Mouse (Mus musculus) splenic B cell, adult 2 months (primary cell): ENCODE data around the gene Phactr4.

ENCODE experiments used
- DNase-seq: peaks from one replicate; pipeline ENCODE4 v3.0.0-alpha.2; 2011; ENCODE audit warnings: low read depth, low spot score
- H3K27me3 ChIP-seq: 2 replicates; pipeline ENCODE4 v1.6.1; 2012; ENCODE audit warnings: mild to moderate bottlenecking, low read length, moderate library complexity, mixed read lengths; ENCODE audit not compliant: control insufficient read depth, poor library complexity, insufficient read depth, severe bottlenecking
- H3K36me3 ChIP-seq: 2 replicates; pipeline ENCODE4 v1.6.1; 2012; ENCODE audit warnings: mild to moderate bottlenecking, low read length, moderate library complexity, mixed read lengths; ENCODE audit not compliant: control insufficient read depth, poor library complexity, insufficient read depth, severe bottlenecking

Phactr4 gene

DNA sequence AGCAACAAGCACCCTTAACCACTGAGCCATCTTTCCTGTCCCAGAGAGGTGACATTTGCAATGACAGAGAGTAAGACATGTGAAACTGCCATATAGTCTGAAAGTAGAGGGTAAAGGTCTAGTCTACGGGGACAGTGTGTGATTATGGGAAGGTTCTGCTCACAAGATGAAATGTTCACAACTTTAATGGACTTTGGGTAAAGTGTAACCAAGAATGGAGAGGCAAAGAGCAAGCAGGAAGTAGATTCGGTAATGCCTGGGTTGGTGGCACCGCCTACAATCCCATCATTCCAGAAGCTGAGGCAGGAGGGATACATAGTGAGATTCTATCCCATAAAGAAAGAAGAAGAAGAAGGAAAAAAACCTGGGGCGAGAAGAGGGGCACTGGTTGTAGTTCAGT is 76.0 kb downstream of the Phactr4 start:
- no peak for DNase-seq
- H3K36me3 ChIP-seq: peaks cover 3% of the 10 kb centered on the region; the same call in 1 of the 2 replicates
- no peaks in the 10 kb centered on the region for H3K27me3 ChIP-seq

DNA sequence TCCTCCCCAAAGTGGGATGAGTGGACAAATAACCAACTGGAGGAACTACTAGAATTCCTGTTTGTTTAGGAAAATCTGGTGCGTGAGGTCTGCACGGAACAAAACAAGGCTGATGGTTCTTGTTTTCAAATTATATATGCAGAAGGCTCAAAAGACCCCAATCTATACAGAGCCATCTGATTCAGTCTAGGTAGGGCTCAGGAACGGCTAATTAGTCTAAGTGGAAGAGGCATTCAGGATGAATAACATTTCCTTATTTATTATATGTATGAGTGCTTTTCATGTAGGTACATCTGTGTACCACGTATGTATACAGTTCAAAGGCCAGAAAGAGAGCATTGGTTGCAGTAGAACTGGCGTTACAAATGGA is 76.5 kb downstream of the Phactr4 start:
- DNase-seq: no peak
- Histone ChIP-seq H3K27me3 (no peaks in the 10 kb centered on the region), H3K36me3 (peaks cover 3% of the 10 kb centered on the region; the same call in 1 of the 2 replicates)

DNA sequence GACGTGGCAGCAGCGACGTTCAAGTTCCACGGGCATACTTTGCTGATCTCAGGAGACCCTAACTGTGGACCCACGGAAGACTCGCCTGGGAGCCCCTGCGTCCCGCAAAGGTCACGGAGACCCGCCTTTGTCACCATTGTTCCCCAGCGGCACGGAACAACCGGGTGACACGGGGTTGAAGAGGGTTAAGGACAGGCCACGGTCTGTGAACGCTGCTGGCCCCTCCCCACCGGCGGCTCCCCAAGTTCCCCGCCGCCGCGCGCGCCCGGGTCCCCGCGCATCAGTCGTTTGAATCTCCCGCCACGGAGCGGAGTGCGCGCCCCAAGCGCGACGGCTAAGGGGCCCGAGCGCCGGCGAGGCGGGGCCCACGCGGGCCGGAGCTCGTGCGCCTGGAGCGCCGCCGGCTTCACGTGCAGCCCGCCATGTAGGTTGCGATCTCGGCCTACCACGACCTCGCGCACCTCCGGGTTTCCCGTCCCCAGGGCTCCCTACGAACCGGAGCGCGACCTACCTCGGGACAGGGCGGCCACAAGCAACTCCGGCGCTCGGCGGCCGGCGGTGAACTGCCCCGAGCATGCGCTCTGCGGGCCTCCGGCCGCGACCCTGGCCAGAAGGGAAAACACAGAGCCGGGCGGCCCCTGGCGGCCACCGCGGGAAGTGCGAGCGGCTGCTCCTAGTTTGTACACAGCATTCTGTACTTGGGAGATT is 77.0 kb downstream of the Phactr4 start:
- peak; percentile 92 for DNase-seq
- Histone ChIP-seq H3K27me3 (no peaks in the 10 kb centered on the region), H3K36me3 (no peaks in the 10 kb centered on the region)

DNA sequence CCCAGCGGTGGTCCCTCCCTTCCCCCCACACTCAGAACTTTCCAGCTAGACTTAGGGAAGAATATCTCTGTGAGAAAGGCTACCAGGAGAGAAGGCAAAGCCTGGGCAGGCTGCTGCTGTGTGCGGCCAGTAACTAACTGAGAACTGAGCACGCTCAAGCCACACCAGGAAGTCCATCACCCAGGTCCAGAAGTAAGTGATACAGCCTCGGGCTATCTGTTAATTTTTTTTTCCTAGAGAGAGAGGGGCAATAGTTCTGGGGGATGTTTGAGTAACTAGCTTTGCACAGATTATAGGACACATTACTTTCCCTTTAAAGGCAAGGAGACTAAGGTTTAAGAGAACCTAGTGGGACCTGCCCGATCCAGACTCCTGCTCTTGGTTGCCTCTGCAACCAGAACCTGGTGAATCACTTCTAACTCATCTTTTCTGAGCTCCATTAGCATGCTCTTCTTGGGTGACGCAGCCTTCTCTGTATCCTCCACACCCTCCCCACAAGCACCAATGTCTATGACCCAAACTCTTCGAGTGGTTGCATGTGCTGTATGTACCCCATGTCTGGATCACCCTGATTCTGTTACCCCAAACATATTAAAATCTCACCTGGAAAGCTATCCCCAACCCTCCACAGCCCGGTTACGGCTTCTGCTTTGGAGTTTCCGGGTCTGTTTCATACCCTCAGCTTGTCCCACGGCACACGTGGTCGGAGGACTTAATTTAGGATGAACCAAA is 77.7 kb downstream of the Phactr4 start:
- H3K36me3 ChIP-seq: no peaks in the 10 kb centered on the region
- DNase-seq: peak; percentile 20
- no peaks in the 10 kb centered on the region for H3K27me3 ChIP-seq

DNA sequence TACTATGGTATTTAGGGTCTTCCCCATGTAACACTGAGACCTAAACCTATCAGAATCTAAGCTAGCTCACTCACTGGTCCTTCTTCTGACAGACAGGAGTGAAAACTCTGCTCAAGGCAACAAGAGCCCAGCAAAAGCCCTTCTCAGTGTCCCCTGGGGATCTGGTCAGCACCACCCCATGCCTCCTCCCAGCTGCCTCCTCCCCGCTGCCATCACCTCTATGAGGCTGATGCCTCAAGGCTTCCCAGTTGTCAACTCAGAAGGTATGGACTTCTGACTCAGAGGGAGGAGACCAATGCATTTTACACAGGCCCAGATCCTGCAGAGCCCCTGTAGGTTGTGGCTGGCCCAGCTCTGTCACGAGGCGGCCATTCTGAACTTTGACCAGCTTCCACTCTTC is 80.8 kb downstream of the Phactr4 start:
- H3K36me3 ChIP-seq: no peaks in the 10 kb centered on the region
- DNase-seq: no peak
- no peaks in the 10 kb centered on the region for H3K27me3 ChIP-seq

DNA sequence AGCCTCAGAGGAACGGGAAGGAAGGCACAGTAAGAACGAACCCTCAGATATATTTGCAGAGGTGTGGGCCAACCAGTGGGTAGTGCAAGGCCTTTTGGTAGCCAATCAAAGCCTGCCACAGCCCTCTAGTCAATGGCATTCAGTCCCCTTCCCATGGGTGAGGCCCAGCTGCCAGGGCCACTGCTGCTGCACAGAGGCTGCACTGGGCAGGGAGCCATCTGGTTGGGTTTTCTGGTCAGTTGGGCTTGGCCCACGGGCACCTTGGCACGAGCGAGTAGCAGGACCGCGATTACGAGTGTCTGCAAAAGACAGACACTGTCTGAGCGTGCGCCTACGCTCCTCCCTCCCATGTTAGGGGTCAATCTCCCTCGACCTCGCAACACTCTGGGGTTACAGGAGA is 83.3 kb downstream of the Phactr4 start:
- DNase-seq: no peak
- H3K36me3 ChIP-seq: no peaks in the 10 kb centered on the region; the same call in 1 of the 2 replicates
- no peaks in the 10 kb centered on the region for H3K27me3 ChIP-seq

DNA sequence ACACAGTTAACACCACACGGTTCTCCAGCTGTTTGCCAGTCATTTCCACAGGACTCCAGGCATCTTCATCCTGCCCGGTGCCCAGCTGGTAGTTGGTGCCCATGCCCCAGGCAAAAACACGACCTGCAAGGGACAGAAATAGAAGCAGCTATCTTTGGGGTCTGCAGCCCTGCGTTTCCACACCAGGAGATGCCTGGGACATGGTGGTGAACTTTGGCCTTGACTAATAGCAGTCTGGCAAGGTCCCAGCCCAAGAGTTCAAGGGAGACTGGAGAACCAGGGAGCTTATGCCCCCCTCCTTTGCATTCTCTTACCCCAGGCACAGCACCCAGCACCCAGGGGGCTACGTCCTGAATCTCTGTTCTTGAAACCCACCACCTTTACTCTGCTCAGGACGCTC is 89.4 kb downstream of the Phactr4 start:
- H3K27me3 ChIP-seq: no peaks in the 10 kb centered on the region
- no peaks in the 10 kb centered on the region; the same call in 1 of the 2 replicates for H3K36me3 ChIP-seq
- no peak for DNase-seq

DNA sequence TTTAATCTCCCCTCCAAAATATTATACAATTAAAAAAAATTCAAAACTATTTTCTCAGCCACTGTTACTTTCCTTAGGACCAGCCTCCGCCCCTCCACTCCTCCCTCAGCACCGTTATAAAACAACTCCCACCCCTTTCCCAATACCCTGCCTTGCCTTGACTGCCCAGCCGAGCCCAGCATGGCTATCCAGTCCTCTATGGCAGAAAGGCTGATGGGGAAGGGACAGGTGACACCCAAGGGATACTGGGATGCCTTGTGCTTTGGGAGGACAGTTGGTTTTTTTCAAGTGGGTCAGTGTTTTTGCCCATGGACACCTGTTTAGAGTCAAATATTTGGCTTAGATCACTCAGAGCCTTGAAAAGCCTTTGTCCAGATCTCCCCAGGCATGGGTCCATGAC is 90.3 kb downstream of the Phactr4 start:
- H3K36me3 ChIP-seq: no peaks in the 10 kb centered on the region; the same call in 1 of the 2 replicates
- no peak for DNase-seq
- no peaks in the 10 kb centered on the region for H3K27me3 ChIP-seq

DNA sequence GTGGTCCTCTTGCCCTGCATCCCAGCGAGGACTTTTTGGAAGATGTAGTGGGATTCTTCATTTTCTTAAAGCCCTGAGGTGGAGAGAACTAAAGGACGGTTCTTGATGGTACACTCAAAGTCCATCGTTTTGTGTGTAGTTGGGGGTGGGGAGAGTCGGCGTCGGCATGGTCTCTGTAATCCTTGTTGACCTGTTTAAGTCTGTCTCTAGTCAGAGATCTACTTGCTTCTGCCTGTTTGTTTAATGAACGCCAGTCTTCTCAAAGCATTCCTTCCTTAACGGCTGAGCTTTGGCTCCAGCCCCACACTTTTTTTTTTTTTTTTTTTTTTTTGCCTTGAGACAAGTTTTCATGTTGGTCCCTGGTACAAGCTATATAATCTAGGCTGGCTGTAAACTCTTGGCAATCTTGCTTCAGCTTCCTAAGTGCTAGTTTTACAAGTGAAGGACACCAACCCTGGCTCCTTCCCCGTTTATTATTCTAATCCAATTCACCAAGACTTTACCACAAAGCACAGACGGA is 92.4 kb downstream of the Phactr4 start:
- Histone ChIP-seq H3K36me3 (no peaks in the 10 kb centered on the region), H3K27me3 (no peaks in the 10 kb centered on the region)
- no peak for DNase-seq

DNA sequence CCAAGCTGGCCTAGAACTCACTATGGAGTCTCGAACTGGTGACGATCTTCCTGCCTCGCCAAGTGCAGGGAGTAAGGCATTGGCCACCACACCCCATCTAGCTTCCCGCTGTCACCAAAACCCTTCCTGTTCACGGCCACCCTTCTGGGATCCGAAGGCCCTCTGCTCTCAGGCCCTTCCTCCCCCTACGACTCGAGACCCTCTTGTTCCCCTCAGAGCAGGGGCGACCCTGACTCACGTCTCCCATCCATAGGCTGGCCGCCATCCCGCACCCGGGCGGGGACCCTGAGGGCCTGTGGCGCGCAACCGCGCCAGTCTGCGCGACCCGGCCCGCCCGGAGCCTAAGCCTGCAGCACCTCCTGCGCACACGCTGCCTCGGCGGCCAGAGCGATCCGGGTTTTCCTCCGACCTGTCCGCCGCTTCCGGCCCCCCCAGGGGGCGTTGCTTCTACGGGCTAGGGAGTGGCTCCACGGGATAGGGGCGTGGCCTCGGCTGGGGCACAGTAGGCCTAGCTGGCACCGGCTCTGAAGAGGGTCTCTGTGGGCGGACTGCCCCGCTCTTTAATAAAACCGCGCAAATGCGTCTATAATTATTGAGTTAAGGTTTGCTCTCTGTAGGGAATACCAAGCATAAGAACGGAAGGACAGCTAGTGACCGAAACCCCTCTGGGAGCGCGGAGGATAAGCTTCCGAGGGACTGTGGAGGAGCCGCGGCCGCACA is 93.0 kb downstream of the Phactr4 start, which contains the start of gene Trnau1ap:
TSS of gene Trnau1ap (minus strand) at position 424 of the 720 bp plus-strand sequence.
- H3K36me3 ChIP-seq: peaks cover 1% of the 10 kb centered on the region
- DNase-seq: peak; percentile 94

DNA sequence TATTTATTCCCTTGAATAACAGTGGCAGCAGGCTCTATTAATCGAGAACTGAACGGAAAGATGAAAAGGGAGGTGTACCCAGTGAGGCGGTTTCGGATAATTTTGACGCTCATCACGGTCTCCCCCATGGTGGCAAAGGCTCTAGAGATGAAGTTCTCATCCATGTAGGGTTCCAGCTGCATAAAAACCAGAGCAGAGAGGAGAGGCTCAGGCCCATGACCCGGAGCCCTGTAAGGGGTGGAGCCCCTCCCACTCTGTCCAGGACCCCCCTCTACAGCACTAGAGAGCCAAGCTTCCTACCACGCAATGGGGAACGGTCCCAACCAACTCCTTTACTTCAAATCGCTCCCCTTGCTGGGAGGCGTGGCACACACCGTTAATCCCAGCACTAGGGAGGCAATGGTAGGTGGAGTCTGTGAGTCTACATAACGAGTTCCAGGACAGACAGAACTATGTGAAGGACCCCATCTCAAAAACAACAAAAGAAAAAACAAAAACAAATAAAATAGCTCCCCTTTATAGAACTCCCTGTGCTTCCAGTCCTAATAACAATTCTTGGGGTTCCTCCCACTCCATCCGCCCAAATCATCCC is 93.8 kb downstream of the Phactr4 start:
- no peaks in the 10 kb centered on the region for H3K27me3 ChIP-seq
- peaks cover 1% of the 10 kb centered on the region for H3K36me3 ChIP-seq
- no peak for DNase-seq

More for the DNA sequence above, 93.0 kb downstream of the Phactr4 start, which contains the start of gene Trnau1ap:
- no peaks in the 10 kb centered on the region for H3K27me3 ChIP-seq

DNA sequence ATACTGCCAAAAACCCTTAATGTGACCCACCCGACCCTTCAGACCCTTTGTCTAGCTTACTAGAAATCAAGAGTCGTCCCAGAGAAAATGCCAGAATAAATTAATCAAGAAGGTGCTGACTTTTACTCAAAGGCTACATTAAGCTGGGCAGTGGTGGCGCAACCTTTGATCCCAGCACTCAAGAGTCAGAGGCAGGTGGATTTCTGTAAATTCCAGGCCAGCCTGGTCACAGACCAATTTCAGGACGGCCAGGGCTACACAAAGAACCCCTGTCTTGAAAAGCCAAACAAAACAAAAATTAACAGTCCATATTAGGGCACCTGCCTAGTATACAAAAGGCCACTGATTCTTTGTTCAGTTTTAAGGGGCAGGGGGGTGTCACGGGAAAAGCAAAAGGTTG is 95.8 kb downstream of the Phactr4 start:
- DNase-seq: no peak
- H3K36me3 ChIP-seq: peaks cover 1% of the 10 kb centered on the region

DNA sequence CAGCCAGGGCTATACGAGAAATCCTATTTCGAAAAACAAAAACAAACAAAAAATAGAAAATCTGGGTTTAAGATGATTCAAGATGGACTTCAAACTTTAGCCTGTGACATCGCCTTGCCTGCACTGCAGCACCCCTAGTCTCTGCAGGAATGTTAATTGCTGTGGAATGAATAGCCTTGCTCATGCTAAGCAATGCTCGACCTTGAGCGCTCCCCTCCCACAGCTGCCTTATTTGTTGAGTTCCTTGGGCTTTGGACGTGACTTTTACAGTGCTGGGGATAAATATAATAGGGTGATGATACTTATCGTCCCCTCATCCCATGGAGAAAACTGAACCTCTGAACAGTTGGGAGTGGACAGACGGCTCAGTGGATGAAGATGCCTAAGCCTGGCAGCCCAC is 106.6 kb downstream of the Phactr4 start:
- H3K27me3 ChIP-seq: no peaks in the 10 kb centered on the region
- DNase-seq: no peak
- peaks cover 15% of the 10 kb centered on the region for H3K36me3 ChIP-seq

More for the DNA sequence above, 95.8 kb downstream of the Phactr4 start:
- H3K27me3 ChIP-seq: no peaks in the 10 kb centered on the region

DNA sequence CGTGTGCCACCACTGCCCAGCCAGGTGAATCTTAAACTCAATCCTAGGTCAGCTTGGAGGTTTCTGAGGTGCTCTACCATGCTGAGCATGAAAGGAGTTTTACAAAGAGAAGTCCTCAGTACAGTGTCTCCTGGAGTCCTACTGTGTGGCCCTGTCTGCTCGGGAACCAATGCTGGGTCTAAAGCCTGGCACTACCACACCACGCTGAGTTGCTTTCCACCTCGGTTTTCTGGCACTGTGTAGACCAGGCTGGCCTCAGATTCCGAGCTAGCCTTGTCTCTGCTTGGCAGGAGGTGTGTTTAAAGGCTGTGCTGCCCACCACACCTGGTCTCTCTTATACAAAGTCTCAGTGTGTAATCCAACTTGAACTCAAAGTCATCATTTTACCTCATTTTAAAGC is 109.7 kb downstream of the Phactr4 start:
- H3K36me3 ChIP-seq: peaks cover 13% of the 10 kb centered on the region
- H3K27me3 ChIP-seq: no peaks in the 10 kb centered on the region
- DNase-seq: no peak
